Mouse (Mus musculus) 3T3-L1 (cell line): ENCODE measurements at regions not wholly inside any gene's neighbourhood (a gene's known extent, or its start where the extent isn't known, plus 50 kb on each side); places are given as distances from the start of the nearest gene placed in this dataset.
"Not testable (repeated sequence)": the region's sequence is repeated elsewhere in the genome, so short reads cannot be mapped to it uniquely, and the experiment has no call there.

Experiments
- DNase-seq: peaks from one replicate; pipeline ENCODE4 v3.0.0-alpha.2; 2015; ENCODE audit warnings: low read depth, low spot score

GRCm38 (mm10) chr1:47646681-47647080 is 754.0 kb upstream of the Slc39a10 start:
- no peak for DNase-seq

- no peak for DNase-seq
Measured at GRCm38 (mm10) chr1:47606597-47606996, 713.9 kb upstream of the Slc39a10 start.

- no peak for DNase-seq
Measured at GRCm38 (mm10) chr1:47603989-47604360, 711.3 kb upstream of the Slc39a10 start.

GRCm38 (mm10) chr1:47603294-47603988 is 710.8 kb upstream of the Slc39a10 start:
- DNase-seq = no peak

- DNase-seq = not testable (repeated sequence)
Measured at GRCm38 (mm10) chr1:47593641-47594040, 701.0 kb upstream of the Slc39a10 start.

GRCm38 (mm10) chr1:47545606-47546005 is 653.0 kb upstream of the Slc39a10 start:
- no peak for DNase-seq

GRCm38 (mm10) chr1:47511426-47511825 is 618.8 kb upstream of the Slc39a10 start:
- no peak for DNase-seq

GRCm38 (mm10) chr1:47507801-47508200 is 615.1 kb upstream of the Slc39a10 start:
- DNase-seq = no peak

GRCm38 (mm10) chr1:47488581-47489204 is 596.0 kb upstream of the Slc39a10 start:
- DNase-seq = no peak

- no peak for DNase-seq
Measured at GRCm38 (mm10) chr1:47486087-47486486, 593.4 kb upstream of the Slc39a10 start.

GRCm38 (mm10) chr1:47479059-47479458 is 586.4 kb upstream of the Slc39a10 start:
- DNase-seq = no peak

- no peak for DNase-seq
Measured at GRCm38 (mm10) chr1:47466573-47467253, 574.1 kb upstream of the Slc39a10 start.

GRCm38 (mm10) chr1:47448737-47449489 is 556.3 kb upstream of the Slc39a10 start:
- no peak for DNase-seq

GRCm38 (mm10) chr1:47448070-47448469 is 555.4 kb upstream of the Slc39a10 start:
- no peak for DNase-seq

- DNase-seq = no peak
Measured at GRCm38 (mm10) chr1:47446021-47446420, 553.4 kb upstream of the Slc39a10 start.

- DNase-seq = no peak
Measured at GRCm38 (mm10) chr1:47432829-47433228, 540.2 kb upstream of the Slc39a10 start.

- DNase-seq = no peak
Measured at GRCm38 (mm10) chr1:47405164-47405563, 512.5 kb upstream of the Slc39a10 start.

- DNase-seq = no peak
Measured at GRCm38 (mm10) chr1:47386579-47386978, 493.9 kb upstream of the Slc39a10 start.

GRCm38 (mm10) chr1:47378795-47379194 is 486.1 kb upstream of the Slc39a10 start:
- no peak for DNase-seq

- no peak for DNase-seq
Measured at GRCm38 (mm10) chr1:47339718-47340439, 447.2 kb upstream of the Slc39a10 start.

- no peak for DNase-seq
Measured at GRCm38 (mm10) chr1:47310572-47311075, 418.0 kb upstream of the Slc39a10 start.
